Mouse (Mus musculus) embryonic fibroblast, embryonic 13.5 days (primary cell): ENCODE measurements around the gene Abi2. TPM values are rescaled to one million over a fixed set of nuclear protein-coding genes. Genes with fewer than 3 reads are reported as not detected.
A peak's percentile ranks its signal among the peaks of the same experiment; 100 is the strongest.
"Not testable (repeated sequence)": the region's sequence is repeated elsewhere in the genome, so short reads cannot be mapped to it uniquely, and the experiment has no call there.

ENCODE experiments used
- H3K27ac ChIP-seq: 2 replicates; pipeline ENCODE4 v1.5.1; 2012; ENCODE audit warnings: low read length, control low read depth, inconsistent platforms; ENCODE audit not compliant: insufficient read depth
- H3K4me1 ChIP-seq: 2 replicates; pipeline ENCODE4 v1.6.1; 2011; ENCODE audit warnings: low read length; ENCODE audit not compliant: control insufficient read depth, insufficient read depth
- H3K4me3 ChIP-seq: 2 replicates; pipeline ENCODE4 v1.5.1; 2011; ENCODE audit warnings: mild to moderate bottlenecking, control low read depth, low read length; ENCODE audit not compliant: insufficient read depth
- CTCF ChIP-seq: IDR thresholded peaks from 2 replicates; pipeline ENCODE4 v1.5.1; 2011; ENCODE audit warnings: mild to moderate bottlenecking, control low read depth, low read length, moderate library complexity, borderline replicate concordance; ENCODE audit not compliant: insufficient read depth
- POLR2A ChIP-seq: IDR thresholded peaks from 2 replicates; pipeline ENCODE4 v1.6.1; 2011; ENCODE audit warnings: low read depth, mild to moderate bottlenecking, control low read depth, low read length, moderate library complexity
- polyA plus RNA-seq: library from polyadenylated mRNA; stranded (reverse); fragments of >200 nt; gene quantifications from 2 replicates; pipeline ENCODE4 v1.2.4, GENCODE M21; 2011; ENCODE audit warnings: low read depth; ENCODE audit not compliant: missing spikeins, insufficient read length

The Abi2 gene
- polyA plus RNA-seq, 1 experiment = 29.7 TPM

DNA sequence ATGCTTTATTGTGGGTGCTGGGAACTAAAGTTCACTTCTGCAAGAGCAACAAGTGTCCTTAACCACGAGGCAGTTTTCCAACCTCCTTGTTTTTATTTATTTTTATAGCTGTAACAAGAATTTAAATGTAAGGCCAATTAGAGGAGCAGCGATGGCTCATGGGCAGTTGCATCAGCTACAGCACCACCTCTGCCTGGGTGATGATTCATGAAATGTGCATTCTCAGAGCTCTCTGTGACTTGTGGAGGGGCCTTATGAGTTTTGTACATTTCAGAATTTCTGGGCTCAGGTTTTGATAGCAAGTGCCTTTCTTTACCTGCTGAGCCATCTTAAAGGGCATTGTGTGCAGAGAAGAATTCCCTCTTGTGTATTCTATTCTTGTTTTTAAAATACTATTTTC is 18.9 kb downstream of the Abi2 start:
- Histone ChIP-seq H3K27ac (peak overlapping the region; percentile 35), H3K4me3 (no peak overlapping the region), H3K4me1 (peaks cover 2% of the 10 kb centered on the region; the same call in 1 of the 2 replicates)
- no peak for TF ChIP-seq POLR2A
- no peak for TF ChIP-seq CTCF

DNA sequence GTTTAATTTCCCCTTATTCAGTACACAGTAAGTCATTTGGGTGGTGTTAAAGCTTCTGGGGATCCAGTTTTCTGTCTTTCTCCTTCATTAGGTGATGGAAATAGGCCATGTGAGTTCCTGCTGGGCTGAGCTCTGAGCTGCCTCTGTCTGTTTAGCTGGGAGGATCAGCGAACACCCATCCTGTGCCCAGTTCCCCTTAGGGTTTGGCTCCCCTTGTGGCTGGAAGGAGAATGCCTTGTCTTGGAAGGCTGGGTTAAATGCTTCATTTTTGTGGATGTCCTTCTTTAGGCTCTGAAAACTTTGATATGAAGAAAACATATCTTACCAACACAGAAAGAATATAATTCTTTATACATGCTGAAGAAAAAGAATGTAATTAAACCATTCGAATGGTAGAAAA is 19.5 kb downstream of the Abi2 start:
- TF ChIP-seq POLR2A = no peak
- TF ChIP-seq CTCF = peak; percentile 29; the same call in 1 of the 2 replicates
- peaks cover 2% of the 10 kb centered on the region; the same call in 1 of the 2 replicates for H3K4me1 ChIP-seq

DNA sequence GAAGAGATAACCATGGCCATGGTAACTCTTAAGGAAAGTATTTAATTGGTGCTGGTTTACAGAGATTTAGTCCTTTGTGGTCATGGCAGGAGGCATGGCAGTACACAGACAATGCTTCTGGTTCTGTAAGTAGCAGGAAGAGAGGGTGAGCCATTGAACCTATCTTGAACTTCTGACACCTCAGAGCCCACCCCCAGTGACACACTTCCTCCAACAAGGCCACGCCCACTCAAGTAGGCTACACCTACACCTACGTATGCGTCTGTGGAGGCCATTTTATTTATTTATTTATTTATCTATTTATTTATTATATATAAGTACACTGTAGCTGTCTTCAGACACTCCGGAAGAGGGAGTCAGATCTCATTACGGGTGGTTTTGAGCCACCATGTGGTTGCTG is 22.1 kb downstream of the Abi2 start:
- Histone ChIP-seq H3K4me1 (peaks cover 2% of the 10 kb centered on the region; the same call in 1 of the 2 replicates), H3K4me3 (no peak overlapping the region), H3K27ac (no peak overlapping the region)
- TF ChIP-seq POLR2A = no peak
- TF ChIP-seq CTCF = no peak

More for the DNA sequence above, 19.5 kb downstream of the Abi2 start:
- peak overlapping the region; percentile 35; the same call in 1 of the 2 replicates for H3K27ac ChIP-seq
- H3K4me3 ChIP-seq = no peak overlapping the region

DNA sequence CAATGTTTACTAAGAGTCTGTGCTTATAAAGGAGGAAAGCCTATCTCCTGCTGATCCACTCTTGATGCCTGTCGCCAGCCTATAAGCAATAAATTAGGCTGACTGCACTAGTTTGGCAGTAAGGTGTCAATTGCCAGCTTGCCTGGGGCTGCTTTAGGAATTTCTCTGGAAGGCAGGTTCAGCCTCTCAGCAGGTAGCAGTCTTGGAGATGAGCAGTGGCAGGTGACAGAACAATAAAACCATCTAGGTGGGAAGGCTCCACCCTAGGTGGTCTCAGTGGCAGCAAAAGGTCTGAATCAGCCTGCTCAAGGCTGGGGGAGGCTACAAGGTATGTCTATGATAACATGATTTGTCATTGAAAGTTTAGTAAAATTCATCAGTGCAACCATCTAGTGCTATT is 23.1 kb downstream of the Abi2 start:
- Histone ChIP-seq H3K4me1 (peaks cover 2% of the 10 kb centered on the region; the same call in 1 of the 2 replicates), H3K4me3 (no peak overlapping the region), H3K27ac (no peak overlapping the region)
- TF ChIP-seq POLR2A (no peak), CTCF (no peak)

DNA sequence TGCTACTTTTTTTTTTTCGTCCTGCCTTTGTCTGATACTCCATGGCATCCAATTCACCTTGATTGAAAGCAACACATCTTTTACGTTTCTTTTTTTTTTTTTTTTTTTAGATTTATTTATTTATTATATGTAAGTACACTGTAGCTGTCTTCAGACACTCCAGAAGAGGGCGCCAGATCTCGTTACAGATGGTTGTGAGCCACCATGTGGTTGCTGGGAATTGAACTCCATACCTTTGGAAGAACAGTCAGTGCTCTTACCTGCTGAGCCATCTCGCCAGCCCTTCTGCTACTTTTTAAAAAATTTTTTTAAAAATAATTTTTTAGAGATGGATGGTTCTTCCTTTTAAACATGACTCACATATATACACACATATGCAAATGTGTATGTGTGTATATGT is 32.0 kb downstream of the Abi2 start:
- H3K27ac ChIP-seq, H3K4me1 ChIP-seq, H3K4me3 ChIP-seq: not testable (repeated sequence)

DNA sequence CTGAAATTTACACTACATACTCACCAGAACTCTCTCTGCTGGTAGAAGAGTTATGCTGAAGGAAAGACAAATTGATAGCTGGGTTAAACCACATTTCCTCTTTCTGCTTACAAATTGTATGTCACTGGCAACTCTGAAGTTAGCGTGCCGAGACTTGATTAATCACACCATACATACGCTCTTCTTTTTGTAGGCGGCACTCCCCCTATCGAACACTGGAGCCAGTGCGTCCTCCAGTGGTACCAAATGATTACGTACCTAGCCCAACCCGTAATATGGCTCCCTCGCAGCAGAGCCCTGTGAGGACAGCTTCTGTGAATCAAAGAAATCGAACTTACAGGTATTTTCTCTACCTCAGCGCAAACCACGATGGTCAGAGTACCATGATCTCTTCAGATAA is 37.6 kb downstream of the Abi2 start:
- H3K4me1 ChIP-seq = no peaks in the 10 kb centered on the region
- no peak overlapping the region for H3K27ac ChIP-seq
- no peak overlapping the region for H3K4me3 ChIP-seq
- TF ChIP-seq POLR2A (no peak), CTCF (no peak)

DNA sequence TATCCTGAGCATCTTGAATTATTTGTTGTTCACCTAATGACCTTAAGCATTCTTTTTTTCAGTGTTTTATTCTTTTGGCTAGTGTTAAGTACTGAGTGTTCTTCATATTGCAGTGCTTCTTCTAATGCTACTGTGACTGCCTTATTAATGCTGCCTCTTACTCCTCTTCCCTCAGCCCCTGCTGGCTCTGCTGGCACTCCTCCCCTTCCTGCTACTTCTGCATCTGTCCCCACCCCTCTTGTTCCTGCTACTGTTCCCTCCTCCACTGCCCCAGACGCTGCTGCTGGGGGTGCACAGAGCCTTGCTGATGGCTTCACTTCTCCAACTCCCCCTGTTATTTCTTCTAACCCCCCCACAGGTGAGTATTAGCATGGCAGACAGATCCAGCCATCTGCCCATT is 40.5 kb downstream of the Abi2 start:
- Histone ChIP-seq H3K4me1 (no peaks in the 10 kb centered on the region), H3K27ac (no peak overlapping the region), H3K4me3 (no peak overlapping the region)
- TF ChIP-seq POLR2A = no peak
- no peak for TF ChIP-seq CTCF

DNA sequence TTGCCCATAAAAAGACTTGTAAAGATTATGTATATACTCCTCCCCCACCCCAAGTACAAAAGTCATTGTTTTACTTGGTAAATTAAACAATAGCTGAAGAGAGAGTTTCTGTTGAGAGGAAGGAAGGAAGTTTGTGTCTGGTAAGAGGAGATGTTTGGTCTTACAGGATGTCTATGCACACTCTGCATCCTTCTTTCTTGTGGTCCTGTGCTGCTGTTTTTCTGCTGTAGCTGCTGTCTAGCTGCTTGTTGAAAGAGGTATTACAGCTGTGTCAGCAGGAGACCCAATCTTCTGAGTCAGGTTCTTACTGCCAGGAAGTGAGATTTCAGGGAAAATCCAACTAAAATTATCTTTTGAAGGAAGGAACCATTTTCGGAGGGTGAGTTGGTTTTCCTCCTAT is 51.2 kb downstream of the Abi2 start:
- H3K27ac ChIP-seq = no peak overlapping the region
- no peaks in the 10 kb centered on the region for H3K4me1 ChIP-seq
- no peak for TF ChIP-seq POLR2A
- TF ChIP-seq CTCF = no peak
- no peak overlapping the region for H3K4me3 ChIP-seq

DNA sequence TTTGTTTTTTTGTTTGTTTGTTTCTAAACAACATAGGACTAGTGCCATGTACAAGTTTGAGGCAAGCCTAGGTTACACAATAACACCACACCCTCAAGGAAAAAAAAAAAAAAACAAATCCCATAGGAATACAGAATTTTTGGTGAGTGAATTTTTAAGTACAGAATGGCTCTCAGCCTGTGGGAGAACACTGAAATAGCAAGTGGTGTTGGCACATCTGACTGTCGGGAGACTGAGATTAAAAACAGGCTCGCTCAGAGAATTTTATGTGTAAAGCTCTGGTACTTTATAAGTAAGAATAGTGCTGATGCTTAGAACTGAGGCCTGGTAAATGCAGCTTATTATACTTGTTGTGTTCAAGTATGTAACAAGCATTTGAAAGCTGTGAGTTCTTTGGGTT is 60.1 kb downstream of the Abi2 start:
- TF ChIP-seq POLR2A (no peak), CTCF (no peak)
- H3K27ac ChIP-seq = no peak overlapping the region
- H3K4me1 ChIP-seq = no peaks in the 10 kb centered on the region
- H3K4me3 ChIP-seq = no peak overlapping the region

DNA sequence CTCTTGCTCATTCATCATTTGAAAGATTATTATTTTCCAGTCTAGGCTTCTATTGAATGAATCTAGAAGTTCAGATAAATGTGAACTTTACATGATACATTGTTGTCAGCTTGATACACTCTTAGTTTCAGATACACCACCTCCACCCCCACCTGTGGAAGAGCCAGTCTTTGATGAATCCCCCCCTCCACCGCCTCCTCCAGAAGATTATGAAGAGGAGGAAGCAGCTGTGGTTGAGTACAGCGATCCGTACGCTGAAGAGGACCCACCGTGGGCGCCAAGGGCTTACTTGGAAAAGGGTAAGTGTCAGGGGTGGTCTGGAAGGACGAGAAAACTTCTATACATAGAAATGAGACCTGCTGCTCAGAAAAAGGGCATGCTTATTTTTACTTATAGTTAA is 61.1 kb downstream of the Abi2 start:
- no peak for TF ChIP-seq POLR2A
- Histone ChIP-seq H3K4me1 (no peaks in the 10 kb centered on the region), H3K4me3 (no peak overlapping the region), H3K27ac (no peak overlapping the region)

DNA sequence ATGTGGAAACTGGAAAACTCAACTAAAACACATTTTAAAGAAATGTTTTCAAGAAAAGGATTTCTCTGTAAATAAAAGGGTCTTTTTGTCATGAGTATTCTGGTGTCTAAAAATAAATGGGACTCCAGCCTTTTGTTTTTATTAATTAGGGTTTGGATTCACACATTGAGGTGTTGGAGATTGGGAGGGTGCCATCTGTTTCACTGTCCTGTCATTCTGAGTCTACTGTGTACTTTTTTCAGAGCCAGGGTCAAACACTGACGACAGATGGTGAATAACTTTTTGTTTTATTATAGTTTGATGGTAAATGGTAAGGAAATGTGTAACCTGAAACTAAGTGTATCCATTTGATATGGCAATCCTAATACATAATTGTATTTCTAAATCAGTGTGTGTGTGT is 72.1 kb downstream of the Abi2 start:
- Histone ChIP-seq H3K4me1 (no peaks in the 10 kb centered on the region), H3K27ac (no peak overlapping the region), H3K4me3 (no peak overlapping the region)
- TF ChIP-seq CTCF (no peak), POLR2A (no peak)
